Mouse (Mus musculus): ENCODE data around the gene Sgms2.

Gene Sgms2

DNA sequence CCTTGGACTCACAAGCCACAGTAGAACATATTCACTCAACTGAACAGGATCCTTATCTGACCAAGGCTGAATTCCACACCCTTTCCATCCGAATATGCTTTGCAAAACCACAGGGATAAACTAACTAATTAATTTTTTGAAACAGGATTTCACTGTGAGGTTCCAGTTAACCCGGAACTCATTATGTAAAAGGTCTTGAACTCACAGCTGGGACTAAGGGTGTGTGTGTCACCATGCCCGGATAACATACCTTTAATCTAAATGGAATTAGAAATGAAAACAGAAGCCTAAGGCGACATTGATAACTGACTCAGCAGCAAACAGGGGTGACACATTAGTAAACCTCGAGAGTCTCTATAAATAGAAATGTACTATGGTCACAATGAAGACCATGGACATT is 5.8 kb downstream of the Sgms2 start:
- DNase-seq, result no peak

DNA sequence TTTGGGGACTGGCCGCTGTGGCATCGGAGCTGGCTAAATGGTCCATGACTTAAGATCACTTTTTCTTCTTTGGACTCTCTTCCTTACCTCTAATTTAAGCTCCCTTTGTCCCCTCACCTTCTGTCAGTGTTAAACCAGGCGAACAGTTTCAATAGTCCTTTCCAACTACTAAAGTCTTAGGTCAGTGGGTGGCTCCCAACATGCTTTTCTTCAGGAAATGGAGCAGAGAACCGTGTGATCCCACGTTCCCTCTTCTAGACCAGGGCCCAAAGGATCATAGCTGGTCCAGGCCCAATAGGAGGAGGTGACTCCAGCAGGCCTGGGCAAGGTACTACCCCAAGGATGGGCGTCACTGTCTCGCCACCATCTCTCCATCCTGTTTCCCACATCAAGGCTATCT is 7.6 kb downstream of the Sgms2 start:
- no peak for DNase-seq

DNA sequence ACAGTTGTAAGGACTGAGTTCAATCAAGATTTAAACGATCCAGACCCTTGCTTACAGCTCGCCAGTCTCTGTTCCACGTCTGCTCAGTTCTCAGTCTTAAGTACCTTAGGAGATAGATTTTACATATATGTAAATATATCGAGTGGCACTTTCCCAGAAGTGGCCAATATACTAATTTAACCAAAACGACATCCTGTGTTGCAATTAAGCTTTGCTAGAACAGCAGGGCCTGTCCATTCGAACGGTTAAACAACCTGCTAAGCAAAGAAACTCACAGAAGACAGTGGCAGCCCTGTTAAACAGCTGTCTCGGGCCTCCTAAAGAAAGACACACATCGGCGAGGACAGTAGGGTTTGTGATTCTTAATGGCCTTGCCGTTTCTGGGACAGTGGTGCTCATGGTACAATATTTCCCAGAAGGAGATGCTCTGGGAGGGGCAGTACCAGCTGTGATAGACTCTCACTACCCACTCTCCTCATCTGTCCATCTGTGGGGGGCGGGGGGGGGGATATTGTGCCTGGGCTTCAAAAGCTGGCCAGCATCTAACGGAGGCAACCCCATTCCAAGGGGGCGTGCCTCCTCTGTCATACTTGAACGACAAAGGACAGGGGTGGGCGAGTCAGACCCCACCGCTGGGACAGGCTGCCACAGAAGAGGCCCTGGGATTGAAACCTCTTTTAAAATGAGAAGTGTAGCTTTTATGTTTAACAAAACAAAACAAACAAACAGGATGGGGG is 9.1 kb downstream of the Sgms2 start:
- no peak for DNase-seq

DNA sequence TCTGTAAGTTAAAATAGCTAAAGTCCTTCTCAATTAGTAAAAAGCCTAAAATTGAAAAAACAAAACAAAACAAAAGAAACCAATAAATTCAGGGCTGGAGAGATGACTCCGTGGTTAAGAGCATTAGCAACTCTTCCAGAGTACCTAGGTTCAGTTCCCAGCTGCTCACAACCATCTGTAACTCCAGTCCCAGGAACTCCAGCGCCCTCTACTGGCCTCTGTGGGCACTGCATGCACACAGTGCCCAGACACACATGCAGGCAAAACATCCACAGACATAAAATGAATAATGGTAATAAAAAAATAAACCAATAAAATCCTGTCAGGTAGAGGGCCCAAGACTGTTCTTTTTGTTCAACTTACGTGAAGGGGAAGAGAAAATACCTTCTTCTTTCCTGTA is 10.6 kb downstream of the Sgms2 start:
- DNase-seq, result no peak

DNA sequence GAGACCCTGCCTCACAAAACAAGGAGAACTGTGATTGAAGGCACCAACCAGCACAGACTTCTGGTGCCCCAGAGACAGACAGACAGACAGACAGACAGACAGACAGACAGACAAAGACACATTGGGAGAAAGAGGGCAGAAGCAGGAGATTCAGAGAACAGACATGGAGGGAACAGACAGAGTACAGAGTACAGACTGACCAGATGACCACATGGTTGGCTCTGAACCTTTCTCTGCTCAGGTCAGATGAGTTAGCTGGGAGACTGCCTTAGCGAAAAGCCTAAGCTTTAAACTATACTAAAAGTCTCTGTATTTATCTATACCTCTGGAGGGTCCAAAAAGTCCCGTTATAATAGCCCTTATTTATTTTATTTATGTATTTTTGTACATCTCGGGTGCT is 11.8 kb downstream of the Sgms2 start:
- DNase-seq, result no peak

DNA sequence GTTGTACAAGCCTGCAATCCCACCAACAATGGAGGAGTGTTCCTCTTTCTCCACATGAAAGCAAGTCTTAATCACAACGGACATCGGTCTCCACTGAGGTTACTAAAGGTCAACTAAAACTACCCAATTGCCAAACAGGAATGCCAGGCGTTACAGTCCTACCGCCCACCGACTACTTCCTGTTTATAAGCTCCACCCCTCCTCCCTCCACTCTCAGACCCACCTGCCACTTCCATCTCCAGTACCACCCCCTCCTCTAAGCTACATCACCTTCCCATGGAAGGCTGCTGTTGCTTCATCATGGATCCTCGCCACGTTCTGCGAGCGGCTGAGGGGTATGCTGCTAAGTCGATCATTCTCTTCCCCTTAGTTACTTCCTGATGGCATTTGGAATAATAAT is 15.2 kb downstream of the Sgms2 start:
- DNase-seq, result no peak

DNA sequence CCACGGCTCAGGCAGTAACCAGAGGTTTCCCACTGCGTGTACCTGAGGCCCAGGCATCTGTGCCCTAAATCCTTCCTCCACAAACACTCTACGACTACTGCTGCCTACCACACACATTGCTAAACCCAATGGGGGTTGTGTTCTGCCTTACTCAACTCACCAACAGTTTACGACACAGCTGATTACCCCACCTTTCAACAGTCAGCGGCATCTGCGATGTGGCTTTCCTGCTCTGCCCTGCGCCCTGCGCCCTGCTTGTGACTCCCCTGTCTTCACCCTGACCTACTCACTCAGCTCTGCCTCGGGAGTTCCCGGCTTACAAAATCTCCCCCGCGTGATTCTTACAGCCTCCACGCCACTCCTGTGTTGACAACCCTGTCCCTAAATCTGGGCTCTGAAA is 16.7 kb downstream of the Sgms2 start:
- no peak for DNase-seq

DNA sequence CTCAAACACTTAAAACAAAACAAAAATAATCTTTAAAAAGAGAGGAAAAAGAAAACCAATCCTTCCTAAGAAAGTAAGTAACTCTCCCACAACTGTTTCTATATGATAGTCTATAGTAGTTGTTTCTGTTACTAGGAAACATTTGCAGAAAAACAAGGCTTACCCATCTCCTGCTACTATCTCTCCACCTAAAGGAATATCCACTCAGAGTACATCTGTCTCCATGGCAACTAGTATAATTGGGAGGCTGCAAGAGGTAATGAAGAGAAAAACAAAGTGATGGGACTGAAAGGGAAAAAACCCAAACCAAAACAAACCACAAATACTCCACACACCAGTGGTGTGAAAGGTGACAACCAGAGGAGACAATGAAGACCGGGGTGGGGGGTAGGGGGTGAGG is 17.7 kb downstream of the Sgms2 start:
- no peak for DNase-seq

DNA sequence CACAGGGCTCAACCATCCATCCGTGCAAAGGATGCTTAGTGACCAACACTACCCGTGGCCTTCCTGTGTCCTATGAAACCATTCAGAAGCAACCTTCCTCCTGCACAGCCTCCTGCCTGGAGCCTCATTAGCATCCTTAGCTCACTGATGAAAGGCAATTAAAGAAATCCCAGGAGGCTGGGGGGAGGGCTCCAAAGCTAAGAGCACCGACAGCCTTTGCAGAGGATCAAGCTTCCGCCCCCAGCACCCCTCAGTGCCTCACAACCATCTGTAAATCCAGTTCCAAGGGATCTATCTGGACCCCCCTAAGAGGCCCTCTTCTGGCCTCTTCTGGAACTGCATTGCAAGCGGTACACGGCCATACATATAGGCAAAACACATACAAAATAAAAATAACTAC is 19.4 kb downstream of the Sgms2 start:
- DNase-seq, result no peak

DNA sequence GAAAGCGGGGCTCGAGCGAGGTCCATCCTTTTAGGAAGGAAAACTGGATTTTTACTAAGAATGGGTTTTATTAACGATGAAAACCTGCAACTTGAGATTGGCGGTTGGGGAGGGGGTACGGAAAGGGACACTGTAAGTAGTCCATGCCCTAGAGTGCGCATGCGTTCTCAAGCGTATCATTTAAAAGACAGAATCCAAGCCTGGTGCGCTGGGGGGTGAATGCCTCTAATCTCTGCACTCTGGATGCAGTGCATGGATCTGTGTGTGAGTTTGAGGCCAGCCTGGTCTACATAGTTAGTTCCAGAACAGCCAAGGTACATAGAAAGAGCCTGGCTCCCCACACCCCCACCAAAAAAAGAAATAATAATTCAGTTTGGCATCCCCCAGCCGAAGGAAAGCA is 19.8 kb downstream of the Sgms2 start:
- no peak for DNase-seq

DNA sequence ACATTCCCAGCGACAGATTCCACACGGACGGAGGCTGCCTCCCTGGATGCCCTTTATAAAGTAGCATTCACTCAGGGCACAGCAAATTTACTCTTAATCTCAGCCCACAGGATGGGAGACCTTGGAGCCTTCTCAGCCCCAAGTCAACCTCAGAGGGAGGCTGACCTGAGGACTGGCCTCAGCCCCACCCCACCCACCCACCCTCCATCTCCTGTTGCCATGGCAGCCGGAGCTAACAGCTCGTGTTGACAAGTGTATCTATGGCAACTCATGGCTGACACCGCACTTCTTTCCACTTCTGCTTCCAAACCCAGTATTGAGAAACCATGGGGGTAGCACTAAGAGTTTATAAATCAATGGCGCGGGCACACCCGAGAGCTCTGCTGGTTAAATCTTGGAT is 20.4 kb downstream of the Sgms2 start:
- DNase-seq, result no peak

DNA sequence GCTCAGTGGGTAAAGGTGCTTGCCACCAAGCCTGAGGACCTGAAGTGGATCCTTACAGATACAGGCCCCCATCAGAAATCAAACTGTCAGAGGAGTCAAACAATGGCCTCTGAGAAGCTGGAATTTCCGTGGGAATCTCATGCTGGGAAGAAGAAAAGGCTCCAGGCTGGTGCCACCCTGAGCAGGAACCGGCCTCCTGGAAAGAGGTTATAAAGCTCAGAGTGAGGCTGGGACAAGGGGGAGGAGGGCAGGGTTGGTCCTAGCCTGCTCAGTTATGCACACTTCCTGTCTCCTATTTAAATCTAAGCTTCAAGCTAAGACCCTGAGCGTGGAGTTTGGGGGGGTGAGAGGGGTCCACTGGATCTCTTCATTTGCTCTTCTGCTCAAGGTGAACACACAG is 21.6 kb downstream of the Sgms2 start:
- DNase-seq, result no peak

DNA sequence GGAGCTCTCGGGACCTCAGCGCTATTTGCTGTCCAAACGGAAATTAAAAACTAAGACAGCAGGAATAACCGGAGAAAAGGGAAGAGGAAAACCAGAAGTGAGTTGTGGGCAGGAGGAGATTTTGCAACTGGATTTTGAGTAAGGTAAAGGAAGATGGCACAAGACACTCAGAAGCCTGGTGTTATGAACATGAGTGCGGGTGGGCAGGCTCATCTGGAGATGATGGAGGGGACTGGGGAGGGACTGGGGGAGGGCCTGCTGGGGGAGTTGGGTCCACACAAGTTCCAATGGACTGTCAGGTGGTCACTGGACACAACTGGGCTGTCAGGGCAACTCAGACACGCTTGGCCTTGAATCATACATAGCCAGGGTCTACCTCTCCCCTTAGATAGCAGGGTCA is 24.8 kb downstream of the Sgms2 start:
- DNase-seq, result no peak

DNA sequence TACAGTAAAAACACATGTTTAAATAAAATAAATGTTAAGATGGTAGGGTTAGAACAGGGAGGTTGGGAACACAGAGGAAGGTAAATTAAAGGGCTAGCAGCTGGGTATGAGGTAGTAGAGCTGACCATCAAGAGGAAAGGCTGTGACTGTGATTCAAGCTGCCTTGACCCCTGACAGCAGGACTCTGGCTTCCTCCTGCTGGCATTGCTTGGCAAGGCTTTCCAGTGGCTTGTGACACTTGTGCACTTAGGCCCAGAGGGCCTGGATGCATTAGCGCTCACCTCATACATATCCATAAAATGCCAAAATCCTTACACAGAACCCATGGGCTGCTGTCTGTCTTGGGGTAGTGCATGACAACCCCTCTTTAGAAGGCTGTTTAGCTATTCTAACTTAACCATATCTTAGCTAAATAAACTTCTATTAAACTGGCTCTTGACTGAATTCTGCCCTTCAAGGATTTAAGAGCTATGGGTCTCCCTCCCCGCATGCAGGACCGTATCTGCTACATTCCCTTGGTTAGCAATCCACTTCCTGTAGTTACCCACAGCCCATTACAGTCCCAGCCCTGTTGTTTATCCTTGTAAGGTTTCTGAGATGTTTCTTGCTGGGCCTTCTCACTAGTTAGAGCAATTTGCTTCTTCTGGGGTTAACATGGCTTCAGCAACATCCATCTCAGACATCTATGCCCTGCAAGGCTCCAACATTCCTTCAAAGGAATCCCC is 25.5 kb downstream of the Sgms2 start:
- DNase-seq, result no peak

DNA sequence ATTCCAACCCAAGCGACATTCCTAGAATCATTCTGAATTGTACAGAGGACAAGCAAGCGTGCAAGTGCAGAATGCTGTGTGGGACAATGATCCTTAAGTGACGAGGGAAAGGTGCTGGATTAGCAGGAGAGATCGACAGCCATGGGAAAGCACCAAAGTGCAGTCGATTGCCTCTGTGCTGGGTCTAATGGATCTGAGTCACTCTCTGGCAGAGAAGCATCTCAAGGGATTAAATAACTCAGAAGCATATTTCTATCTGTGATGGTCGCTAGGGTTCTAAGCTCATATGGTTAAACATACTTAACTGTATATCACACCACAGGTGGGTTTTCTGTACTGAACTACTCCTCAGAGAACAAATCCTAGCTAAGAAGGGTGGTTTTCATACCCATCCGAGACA is 118.2 kb downstream of the Sgms2 start:
- DNase-seq, result no peak

DNA sequence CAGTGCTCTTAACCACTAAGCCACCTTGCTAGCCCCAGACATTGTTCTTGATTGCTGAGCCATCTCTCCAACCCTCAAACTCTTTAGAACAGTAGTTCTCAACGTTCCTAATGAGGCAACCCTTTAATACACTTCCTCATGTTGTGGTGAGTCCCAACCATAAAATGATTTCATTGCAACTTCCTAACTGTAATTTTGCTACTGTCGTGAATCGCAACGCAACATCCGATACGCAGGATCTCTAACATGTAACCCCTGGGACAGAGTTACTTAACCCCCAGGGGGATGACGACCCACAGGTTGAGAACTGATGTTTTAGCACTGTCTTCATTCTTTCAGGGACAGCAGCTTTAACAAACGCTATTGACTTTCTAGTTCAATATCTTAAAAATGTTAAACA is 122.5 kb downstream of the Sgms2 start:
- DNase-seq, result no peak

DNA sequence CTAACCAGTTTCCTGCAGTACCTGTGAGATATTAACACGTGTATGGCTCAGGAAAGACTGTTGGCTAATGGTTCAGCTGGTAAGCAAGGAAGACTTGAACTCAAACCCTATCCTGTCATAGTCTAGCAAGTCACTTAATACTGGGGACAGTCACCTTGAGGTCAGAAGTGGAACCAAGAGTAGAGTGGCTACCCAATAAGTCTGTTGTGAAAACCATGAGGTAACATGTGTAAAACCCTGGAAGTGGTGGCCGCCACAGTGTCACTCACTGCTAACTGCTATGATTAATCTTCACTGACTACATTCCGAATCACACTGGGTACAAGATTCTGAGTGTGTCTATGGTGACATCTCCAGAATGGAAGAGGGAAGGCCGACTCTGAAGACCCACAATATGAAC is 123.8 kb downstream of the Sgms2 start:
- no peak for DNase-seq

DNA sequence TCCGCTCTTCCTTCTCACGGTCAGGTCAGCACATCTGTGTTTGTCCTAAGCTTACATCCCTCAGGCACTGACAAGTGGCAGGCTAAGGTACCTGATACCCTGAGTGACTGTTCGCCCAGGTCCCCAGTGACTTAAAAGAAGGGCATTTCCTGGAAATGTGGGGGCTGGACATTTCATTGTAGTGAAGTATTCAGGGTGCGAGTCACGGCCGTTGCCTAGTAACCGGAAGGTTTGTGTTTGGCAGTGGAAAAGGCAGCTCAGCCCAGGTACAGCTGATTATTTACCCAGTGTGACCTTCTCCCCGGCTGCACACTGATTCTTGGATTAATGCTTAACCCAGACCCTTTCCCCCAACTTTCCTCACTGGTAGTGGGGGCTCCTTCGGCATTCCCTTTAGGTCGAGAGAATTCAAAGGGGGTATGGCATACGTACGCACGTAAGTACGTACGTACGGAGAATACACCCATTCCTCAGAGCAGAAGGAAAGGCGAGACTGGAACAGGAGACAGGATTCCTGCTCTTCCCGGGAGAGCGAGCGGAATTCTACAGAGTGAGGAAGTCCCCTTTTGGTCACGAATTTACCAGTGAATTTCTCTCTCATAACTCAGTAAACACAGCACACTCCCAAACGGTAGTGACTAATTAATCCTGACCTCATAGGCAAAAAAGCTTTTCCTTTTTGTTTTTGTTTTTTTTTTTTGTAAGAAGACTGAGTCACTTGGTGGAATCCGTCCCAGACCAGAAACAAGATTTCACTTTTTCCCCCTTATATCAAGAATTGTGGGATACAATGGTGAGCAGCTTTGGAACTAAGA is 126.4 kb downstream of the Sgms2 start:
- DNase-seq, result no peak

DNA sequence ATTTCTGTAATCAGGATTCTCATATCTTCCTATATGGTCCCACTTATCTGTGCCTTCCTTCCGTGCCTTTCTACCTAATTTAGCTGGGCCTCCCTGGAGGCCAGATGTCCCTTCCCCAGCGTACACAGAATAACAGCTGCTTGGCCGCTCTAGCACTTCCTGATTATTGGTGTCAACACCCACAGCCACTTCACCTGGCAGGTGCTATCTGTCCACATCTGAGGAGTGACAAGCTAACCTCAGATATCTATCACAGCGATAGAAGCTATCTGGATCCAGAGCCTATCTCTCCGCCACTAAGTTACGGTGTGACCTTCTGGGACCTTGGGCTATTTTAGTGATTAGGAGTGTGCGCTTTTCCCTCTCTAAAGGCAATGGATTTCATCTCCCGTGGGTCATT is 127.0 kb downstream of the Sgms2 start:
- DNase-seq, result no peak

DNA sequence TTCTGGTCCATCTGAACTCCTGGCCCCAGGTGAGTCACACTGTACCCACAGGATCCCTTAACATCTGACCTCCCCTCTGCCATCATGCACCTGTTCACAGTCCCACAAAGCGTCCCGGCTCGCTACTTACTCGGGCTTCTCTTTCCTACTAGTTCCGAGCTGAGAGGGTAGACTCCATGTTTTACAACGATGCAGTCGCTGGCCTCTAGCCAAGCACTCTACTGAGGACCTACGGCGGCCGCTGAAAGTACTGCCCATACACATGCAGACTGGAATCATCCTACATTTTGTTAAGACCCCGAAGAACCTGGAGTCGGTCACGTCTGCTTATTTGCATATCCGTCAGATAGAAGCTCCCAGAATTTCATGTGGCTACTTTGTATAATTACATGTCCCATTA is 127.6 kb downstream of the Sgms2 start:
- DNase-seq, result no peak

DNA sequence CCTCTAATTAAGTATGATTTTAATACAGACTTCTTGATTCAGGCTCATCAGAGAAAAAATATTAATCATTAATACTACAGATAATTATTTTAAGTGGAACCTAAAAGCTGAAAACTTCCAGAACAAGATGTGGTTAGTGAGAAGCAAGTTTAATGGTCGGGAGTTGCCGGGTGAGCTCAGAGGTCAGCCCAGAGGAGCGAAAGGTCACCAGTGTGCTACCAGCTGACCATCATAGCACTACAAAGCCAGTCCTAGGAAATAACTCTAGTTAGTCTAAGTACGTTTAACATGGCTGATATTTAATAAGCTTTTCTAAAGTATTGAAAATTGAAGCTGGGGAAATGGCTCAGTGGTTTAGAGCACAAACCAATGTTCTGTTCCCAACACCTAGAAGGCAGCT is 129.3 kb downstream of the Sgms2 start:
- DNase-seq, result no peak

DNA sequence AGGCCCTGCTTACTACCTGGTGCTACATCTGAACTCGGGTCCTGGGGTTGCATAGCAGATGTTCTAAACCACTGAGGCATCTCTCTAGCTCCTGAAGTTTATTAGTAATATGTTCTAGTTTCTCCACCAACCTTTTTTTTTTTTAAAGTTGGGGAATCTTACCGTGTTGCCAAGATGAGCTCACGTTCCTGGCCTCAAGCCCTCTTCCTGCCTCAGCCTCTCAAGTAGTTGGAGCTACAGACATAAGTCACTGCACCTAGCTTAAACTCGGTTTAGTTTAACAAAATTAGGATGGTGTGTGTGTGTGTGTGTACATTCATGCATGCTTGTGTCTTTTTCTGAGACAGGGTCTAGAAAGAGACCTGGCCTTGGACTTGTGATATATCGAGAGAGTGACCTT is 132.2 kb downstream of the Sgms2 start:
- DNase-seq, result no peak

DNA sequence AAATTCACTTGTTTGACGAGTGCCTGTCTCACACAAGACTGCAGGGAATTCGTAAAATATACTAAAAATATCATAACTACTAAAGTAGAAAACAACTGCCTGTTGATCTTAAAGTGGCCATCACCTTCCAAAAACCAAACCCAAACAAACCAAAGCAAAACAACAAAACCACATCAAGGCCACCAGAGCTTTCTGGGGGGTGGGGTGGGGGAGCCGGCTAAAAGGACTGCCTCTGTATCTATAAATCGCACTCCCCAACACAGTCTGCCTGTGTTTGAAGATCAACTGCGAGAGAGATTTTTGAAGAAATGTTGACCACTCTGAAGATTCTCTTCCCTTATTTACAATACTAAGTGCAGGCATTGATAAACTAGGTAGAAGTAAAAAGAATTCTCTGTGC is 133.0 kb downstream of the Sgms2 start:
- DNase-seq, result no peak

DNA sequence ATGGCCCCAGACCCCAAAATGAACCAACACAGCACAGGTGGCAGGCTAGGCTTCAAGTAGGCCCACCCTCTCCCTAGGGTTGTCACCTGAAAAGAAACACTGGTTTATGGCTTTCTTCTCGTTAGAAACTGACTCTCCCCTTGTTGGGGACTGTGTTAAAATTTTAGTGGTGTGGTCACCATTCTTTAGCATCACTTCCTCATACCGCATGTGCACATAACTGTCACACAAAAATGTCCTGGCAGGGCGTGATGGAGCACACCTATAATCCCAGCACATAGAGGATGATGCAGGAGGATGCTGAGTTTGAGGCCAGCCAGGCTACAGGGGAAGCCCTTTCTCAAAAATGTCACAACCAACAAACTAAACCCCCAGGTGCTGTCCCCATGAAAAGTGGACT is 133.6 kb downstream of the Sgms2 start:
- DNase-seq, result no peak

Data from cerebellum, postnatal 36 days (tissue).